Mouse (Mus musculus): Measurements from ENCODE around the gene Cmc1.
"Not testable (repeated sequence)": the region's sequence is repeated elsewhere in the genome, so short reads cannot be mapped to it uniquely, and the experiment has no call there.

The Cmc1 gene

GRCm38 (mm10) chr9:118149407-118150402 lies at the start of gene Cmc1:
Gene Cmc1, minus strand, starts transcription at chr9:118150177.
- DNase-seq, result peak; percentile 96

- DNase-seq, result no peak
Observed at GRCm38 (mm10) chr9:118198557-118198956, 48.6 kb upstream of the Cmc1 start.

- no peak for DNase-seq
Observed at GRCm38 (mm10) chr9:118196661-118197390, 46.8 kb upstream of the Cmc1 start.

GRCm38 (mm10) chr9:118193263-118193662 lies 43.3 kb upstream of the Cmc1 start:
- DNase-seq, result no peak

GRCm38 (mm10) chr9:118191276-118191675 lies 41.3 kb upstream of the Cmc1 start:
- DNase-seq, result no peak

- no peak for DNase-seq
Observed at GRCm38 (mm10) chr9:118188374-118188773, 38.4 kb upstream of the Cmc1 start.

- no peak for DNase-seq
Observed at GRCm38 (mm10) chr9:118187420-118187819, 37.4 kb upstream of the Cmc1 start.

GRCm38 (mm10) chr9:118186776-118187175 lies 36.8 kb upstream of the Cmc1 start:
- no peak for DNase-seq

- DNase-seq, result peak; percentile 52
Observed at GRCm38 (mm10) chr9:118179136-118180025, 29.4 kb upstream of the Cmc1 start.

- no peak for DNase-seq
Observed at GRCm38 (mm10) chr9:118176687-118177086, 26.7 kb upstream of the Cmc1 start.

- no peak for DNase-seq
Observed at GRCm38 (mm10) chr9:118175411-118175810, 25.4 kb upstream of the Cmc1 start.

GRCm38 (mm10) chr9:118173086-118173485 lies 23.1 kb upstream of the Cmc1 start:
- DNase-seq, result no peak

GRCm38 (mm10) chr9:118168544-118168943 lies 18.6 kb upstream of the Cmc1 start:
- DNase-seq, result no peak

- DNase-seq, result no peak
Observed at GRCm38 (mm10) chr9:118167606-118168005, 17.6 kb upstream of the Cmc1 start.

GRCm38 (mm10) chr9:118161536-118161935 lies 11.6 kb upstream of the Cmc1 start:
- no peak for DNase-seq

- DNase-seq, result no peak
Observed at GRCm38 (mm10) chr9:118159936-118160335, 10.0 kb upstream of the Cmc1 start.

- DNase-seq, result no peak
Observed at GRCm38 (mm10) chr9:118158201-118158600, 8.2 kb upstream of the Cmc1 start.

- no peak for DNase-seq
Observed at GRCm38 (mm10) chr9:118157234-118157633, 7.3 kb upstream of the Cmc1 start.

- no peak for DNase-seq
Observed at GRCm38 (mm10) chr9:118154666-118155065, 4.7 kb upstream of the Cmc1 start.

- DNase-seq, result no peak
Observed at GRCm38 (mm10) chr9:118151221-118151507, 1.2 kb upstream of the Cmc1 start.

- DNase-seq, result peak; percentile 16
Observed at GRCm38 (mm10) chr9:118150429-118151220, 648 bp upstream of the Cmc1 start.

GRCm38 (mm10) chr9:118140356-118140755 lies 9.6 kb downstream of the Cmc1 start:
- DNase-seq, result not testable (repeated sequence)
